Mouse (Mus musculus) thymus, adult 2 months (tissue): ENCODE results near the gene Stat2.
"Not testable (repeated sequence)": the region's sequence is repeated elsewhere in the genome, so short reads cannot be mapped to it uniquely, and the experiment has no call there.

Source experiments
- CTCF ChIP-seq: fragments of 200-500 bp; IDR thresholded peaks from 2 replicates; pipeline ENCODE4 v1.5.1; 2012; ENCODE audit warnings: mild to moderate bottlenecking, control low read depth, low read length, moderate library complexity, borderline replicate concordance; ENCODE audit not compliant: control insufficient read depth, poor library complexity, insufficient read depth; ENCODE audit errors: extremely low read depth
- POLR2A ChIP-seq: fragments of 200-500 bp; IDR thresholded peaks from 2 replicates; pipeline ENCODE4 v1.6.1; 2012; ENCODE audit warnings: mild to moderate bottlenecking, low read length, control low read depth, moderate library complexity; ENCODE audit not compliant: control insufficient read depth, poor library complexity, insufficient read depth; ENCODE audit errors: extremely low read depth

DNA sequence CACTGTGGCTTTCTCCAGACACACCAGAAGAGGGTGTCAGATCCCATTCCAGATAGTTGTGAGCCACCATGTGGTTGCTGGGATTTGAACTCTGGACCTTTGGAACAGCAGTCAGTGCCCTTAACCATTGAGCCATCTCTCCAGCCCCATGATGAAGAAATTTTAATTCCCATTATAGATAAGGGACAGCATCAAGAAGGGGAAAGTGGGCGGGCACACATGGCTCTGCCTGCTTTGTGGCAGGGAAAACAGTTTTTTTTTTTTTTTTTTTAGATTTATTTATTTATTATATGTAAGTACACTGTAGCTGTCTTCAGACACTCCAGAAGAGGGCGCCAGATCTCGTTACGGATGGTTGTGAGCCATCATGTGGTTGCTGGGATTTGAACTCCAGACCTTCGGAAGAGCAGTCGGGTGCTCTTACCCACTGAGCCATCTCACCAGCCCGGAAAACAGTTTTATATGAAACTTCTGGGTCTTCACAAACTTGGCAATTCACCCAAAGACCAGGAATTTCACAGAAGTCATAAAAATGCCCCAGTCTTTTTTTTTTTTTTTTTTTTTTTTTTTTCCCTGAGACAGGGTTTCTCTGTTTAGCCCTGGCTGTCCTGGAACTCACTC lies 2.6 kb downstream of the Stat2 start:
- not testable (repeated sequence) for TF ChIP-seq POLR2A, CTCF
